Mouse (Mus musculus): Measurements from ENCODE around the gene Gstm1. TPM values are rescaled to one million over a fixed set of nuclear protein-coding genes. Genes with fewer than 3 reads are reported as not detected.
"Not testable (repeated sequence)": the region's sequence is repeated elsewhere in the genome, so short reads cannot be mapped to it uniquely, and the experiment has no call there.

Gstm1 gene
- total and polyA plus RNA-seq, 2 experiments from 2014 or later = 58.1 to 241 TPM

DNA sequence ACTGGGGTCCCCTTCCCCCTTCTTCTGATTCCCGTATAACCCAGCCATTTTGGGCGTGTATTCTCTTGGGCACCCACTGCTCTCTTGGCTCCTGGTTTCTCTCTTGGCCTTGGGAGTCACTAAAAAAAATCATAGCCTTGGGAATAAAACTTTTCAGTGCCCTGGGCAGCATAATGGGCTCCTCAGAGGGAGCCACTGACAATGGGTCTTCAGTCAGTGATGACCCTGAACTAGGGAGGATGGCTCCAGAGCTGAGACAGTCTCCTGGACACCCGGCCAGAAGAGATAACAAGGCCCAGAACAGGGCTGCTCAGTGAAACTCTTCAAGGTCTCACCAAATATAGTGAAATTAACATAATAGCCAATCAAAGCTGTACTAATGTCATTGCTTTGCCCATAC lies 19.2 kb downstream of the Gstm1 start:
- no peaks in the 10 kb centered on the region for H3K9me3 ChIP-seq (ENCODE audit: low read length)
- TF ChIP-seq CTCF (IDR thresholded peaks at IDR 0.05; ENCODE audit: low read depth) = no peak
- no peak overlapping the region for H3K9ac ChIP-seq
- ATAC-seq = no peak
- no peak overlapping the region for H3K4me3 ChIP-seq (ENCODE audit: low read depth, low read length)
- no peaks in the 10 kb centered on the region for H3K4me1 ChIP-seq (ENCODE audit: insufficient read depth)
- 87% methylated on average over 3 of the region's 3 CpGs for WGBS
- DNase-seq = no peak
- H3K27me3 ChIP-seq (ENCODE audit: insufficient read depth, low read length) = no peaks in the 10 kb centered on the region
- H3K36me3 ChIP-seq (ENCODE audit: insufficient read depth) = no peaks in the 10 kb centered on the region
- no peak overlapping the region for H3K4me2 ChIP-seq (ENCODE audit: low read depth)
- H3K27ac ChIP-seq (ENCODE audit: low read depth, low read length) = no peak overlapping the region

- no peak overlapping the region for H3K4me3 ChIP-seq (ENCODE audit: low read depth, low read length)
- H3K4me2 ChIP-seq (ENCODE audit: low read depth) = no peak overlapping the region
- H3K27me3 ChIP-seq (ENCODE audit: insufficient read depth, low read length) = no peaks in the 10 kb centered on the region
- ATAC-seq (no peak), DNase-seq (no peak)
- no peak for TF ChIP-seq CTCF (IDR thresholded peaks at IDR 0.05; ENCODE audit: low read depth)
- no peaks in the 10 kb centered on the region for H3K9me3 ChIP-seq (ENCODE audit: low read length)
- H3K9ac ChIP-seq = no peak overlapping the region
- WGBS = 84% methylated on average over 4 of the region's 4 CpGs
- no peaks in the 10 kb centered on the region for H3K4me1 ChIP-seq (ENCODE audit: insufficient read depth)
- no peaks in the 10 kb centered on the region for H3K36me3 ChIP-seq (ENCODE audit: insufficient read depth)
- no peak overlapping the region for H3K27ac ChIP-seq (ENCODE audit: low read depth, low read length)
These were observed 21.2 kb downstream of the Gstm1 start for GRCm38 (mm10) chr3:107996576-107996975.

- not testable (repeated sequence) for DNase-seq; H3K9me3 ChIP-seq (ENCODE audit: low read length); ATAC-seq; H3K4me3 ChIP-seq (ENCODE audit: low read depth, low read length); H3K4me2 ChIP-seq (ENCODE audit: low read depth); H3K4me1 ChIP-seq (ENCODE audit: insufficient read depth); H3K9ac ChIP-seq; H3K36me3 ChIP-seq (ENCODE audit: insufficient read depth); H3K27ac ChIP-seq (ENCODE audit: low read depth, low read length); H3K27me3 ChIP-seq (ENCODE audit: insufficient read depth, low read length)
- 58% methylated on average over 2 of the region's 2 CpGs for WGBS
These were observed 21.8 kb downstream of the Gstm1 start for GRCm38 (mm10) chr3:107995974-107996373.

- 58% methylated on average over 8 of the region's 8 CpGs for WGBS
These were observed 31.7 kb downstream of the Gstm1 start, which contains the start of gene Gstm2 for GRCm38 (mm10) chr3:107986041-107986562. TSS of gene Gstm2 (minus strand) at chr3:107986453.

DNA sequence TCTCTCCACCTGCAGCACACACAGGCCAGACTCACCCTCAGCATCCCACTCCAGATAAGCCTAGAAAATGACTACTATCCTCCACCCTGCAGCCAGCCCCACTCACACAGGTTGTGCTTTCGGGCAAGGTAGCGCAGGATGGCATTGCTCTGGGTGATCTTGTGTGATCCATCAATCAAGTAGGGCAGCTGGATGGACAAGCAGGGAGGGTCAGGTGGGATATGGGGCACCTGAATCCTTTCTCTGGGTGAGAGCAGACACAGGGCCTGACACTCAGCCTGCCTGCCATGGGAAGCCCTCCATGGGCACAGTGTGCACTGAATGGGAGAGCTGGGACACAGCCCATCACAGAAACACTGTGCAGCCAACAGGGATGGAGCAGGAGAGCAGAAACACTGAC lies 32.6 kb downstream of the Gstm1 start:
- not testable (repeated sequence) for ATAC-seq; H3K4me3 ChIP-seq (ENCODE audit: low read depth, low read length); H3K36me3 ChIP-seq (ENCODE audit: insufficient read depth); H3K9ac ChIP-seq; DNase-seq; H3K27me3 ChIP-seq (ENCODE audit: insufficient read depth, low read length); H3K27ac ChIP-seq (ENCODE audit: low read depth, low read length); H3K4me2 ChIP-seq (ENCODE audit: low read depth); H3K4me1 ChIP-seq (ENCODE audit: insufficient read depth); H3K9me3 ChIP-seq (ENCODE audit: low read length)
- WGBS = 98% methylated on average over 2 of the region's 2 CpGs

More at GRCm38 (mm10) chr3:107986041-107986562, 31.7 kb downstream of the Gstm1 start, which contains the start of gene Gstm2:
- no peak within 1 kb of the TSS for H3K4me2 ChIP-seq (ENCODE audit: low read depth)
- ATAC-seq (no peak; the same call in 1 of the 2 replicates), DNase-seq (no peak)
- no peaks in the 10 kb centered on the region for H3K4me1 ChIP-seq (ENCODE audit: insufficient read depth)
- no peaks in the 10 kb centered on the region for H3K9me3 ChIP-seq (ENCODE audit: low read length)
- no peak within 1 kb of the TSS for H3K27ac ChIP-seq (ENCODE audit: low read depth, low read length)
- no peaks in the 10 kb centered on the region for H3K36me3 ChIP-seq (ENCODE audit: insufficient read depth)
- no peaks in the 10 kb centered on the region for H3K27me3 ChIP-seq (ENCODE audit: insufficient read depth, low read length)
- TF ChIP-seq CTCF (IDR thresholded peaks at IDR 0.05; ENCODE audit: low read depth) = no peak
- H3K9ac ChIP-seq = no peak within 1 kb of the TSS
- no peak within 1 kb of the TSS for H3K4me3 ChIP-seq (ENCODE audit: low read depth, low read length)

DNA sequence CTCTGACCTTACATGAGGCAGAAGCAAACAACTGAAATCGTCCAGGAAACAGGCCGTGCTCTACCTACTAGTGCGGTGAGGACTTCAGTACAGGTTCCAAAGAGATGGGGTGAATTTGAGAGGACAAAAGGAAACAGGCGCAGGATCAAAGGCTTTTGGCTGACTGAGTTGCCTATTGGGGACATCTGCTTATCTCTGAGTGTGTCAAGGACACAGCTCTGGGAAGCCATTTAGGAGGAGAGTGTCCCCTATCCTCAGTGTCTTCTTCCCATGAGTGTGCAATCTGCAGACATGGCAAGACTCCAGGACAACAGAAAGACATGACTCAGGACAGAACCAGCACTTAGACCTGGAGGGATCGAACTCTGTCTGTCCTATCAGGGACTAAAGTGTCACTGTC lies 33.3 kb downstream of the Gstm1 start:
- Histone ChIP-seq H3K27ac (ENCODE audit: low read depth, low read length) (no peak overlapping the region), H3K4me1 (ENCODE audit: insufficient read depth) (no peaks in the 10 kb centered on the region), H3K36me3 (ENCODE audit: insufficient read depth) (no peaks in the 10 kb centered on the region), H3K27me3 (ENCODE audit: insufficient read depth, low read length) (no peaks in the 10 kb centered on the region), H3K9me3 (ENCODE audit: low read length) (no peaks in the 10 kb centered on the region), H3K4me2 (ENCODE audit: low read depth) (no peak overlapping the region), H3K9ac (no peak overlapping the region), H3K4me3 (ENCODE audit: low read depth, low read length) (no peak overlapping the region)
- no peak for TF ChIP-seq CTCF (IDR thresholded peaks at IDR 0.05; ENCODE audit: low read depth)
- no peak for DNase-seq
- ATAC-seq = no peak
- 88% methylated on average over 5 of the region's 5 CpGs for WGBS

DNA sequence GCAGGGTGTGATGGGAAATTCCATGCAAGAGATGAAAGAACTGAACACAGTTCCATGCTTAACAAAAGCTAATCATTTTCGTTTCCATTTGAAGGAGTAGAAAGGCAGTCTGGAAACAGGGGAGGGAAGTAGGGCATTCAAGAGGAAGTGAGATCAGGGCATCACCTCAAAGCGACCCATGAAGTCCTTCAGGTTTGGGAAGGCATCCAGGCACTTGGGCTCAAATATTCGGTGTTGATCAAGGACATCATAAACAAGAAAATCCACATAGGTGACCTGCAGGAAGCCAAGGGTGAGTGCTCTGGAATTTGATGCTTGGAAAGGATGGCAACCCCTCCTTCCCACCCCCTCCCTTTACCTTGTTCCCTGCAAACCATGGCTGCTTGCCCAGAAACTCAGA lies 34.0 kb downstream of the Gstm1 start:
- H3K36me3 ChIP-seq (ENCODE audit: insufficient read depth) = no peaks in the 10 kb centered on the region
- WGBS = 66% methylated on average over 3 of the region's 3 CpGs
- ATAC-seq (no peak), DNase-seq (no peak)
- no peak for TF ChIP-seq CTCF (IDR thresholded peaks at IDR 0.05; ENCODE audit: low read depth)
- no peaks in the 10 kb centered on the region for H3K4me1 ChIP-seq (ENCODE audit: insufficient read depth)
- no peak overlapping the region for H3K27ac ChIP-seq (ENCODE audit: low read depth, low read length)
- H3K4me2 ChIP-seq (ENCODE audit: low read depth) = no peak overlapping the region
- H3K9ac ChIP-seq = no peak overlapping the region
- H3K27me3 ChIP-seq (ENCODE audit: insufficient read depth, low read length) = no peaks in the 10 kb centered on the region
- no peaks in the 10 kb centered on the region for H3K9me3 ChIP-seq (ENCODE audit: low read length)
- no peak overlapping the region for H3K4me3 ChIP-seq (ENCODE audit: low read depth, low read length)

Data from forebrain, postnatal 0 days (tissue).